8 mouse cellular contexts compared by ENCODE assay signal in genomic region chr7:45233580-45234332, GRCm38 (mm10). TPM values are rescaled to one million over a fixed set of nuclear protein-coding genes. Genes with fewer than 3 reads are reported as not detected.
DNase-seq lines count a peak whose midpoint lies in the region; ATAC-seq lines count a peak whose summit lies in the region.

No protein-coding gene starts in this region.

- no peaks in the 10 kb centered on the region for H3K9me3 ChIP-seq in embryonic facial prominence, embryonic 15.5 days (replicated peaks)
- no peaks in the 10 kb centered on the region for H3K9me3 ChIP-seq in hindbrain, embryonic 15.5 days

- H3K4me3 ChIP-seq in embryonic facial prominence, embryonic 15.5 days (replicated peaks), result peak overlapping the region; percentile 29; the same call in 1 of the 2 replicates
- H3K4me3 ChIP-seq in hindbrain, embryonic 15.5 days, result no peak overlapping the region

- peak overlapping the region; percentile 44 for H3K4me2 ChIP-seq in embryonic facial prominence, embryonic 15.5 days (replicated peaks)
- H3K4me2 ChIP-seq in hindbrain, embryonic 15.5 days, result peak overlapping the region; percentile 31

- H3K27me3 ChIP-seq in embryonic facial prominence, embryonic 15.5 days, result no peaks in the 10 kb centered on the region
- peaks cover 22% of the 10 kb centered on the region for H3K27me3 ChIP-seq in hindbrain, embryonic 15.5 days

- H3K36me3 ChIP-seq in embryonic facial prominence, embryonic 15.5 days, result peaks cover 42% of the 10 kb centered on the region
- no peaks in the 10 kb centered on the region for H3K36me3 ChIP-seq in hindbrain, embryonic 15.5 days

- intact Hi-C loops in left cerebral cortex, postnatal 25 days (cut with DNase I), result loop anchor here (1.0 to 2.0 kb wide), 5 partner anchors 23 to 71 kb away; partner anchors contain the start of gene Slc6a21
- intact Hi-C loops in gastrocnemius, postnatal 14 days (cut with DNase I; ENCODE audit: low total_unique reads), result no loop called here

- H3K9ac ChIP-seq in embryonic facial prominence, embryonic 15.5 days, result no peak overlapping the region
- no peak overlapping the region for H3K9ac ChIP-seq in hindbrain, embryonic 15.5 days

- H3K4me1 ChIP-seq in embryonic facial prominence, embryonic 15.5 days, result peaks cover 28% of the 10 kb centered on the region
- peaks cover 21% of the 10 kb centered on the region for H3K4me1 ChIP-seq in hindbrain, embryonic 15.5 days (replicated peaks)

- 34% methylated on average over 20 of the region's 20 CpGs for WGBS in embryonic facial prominence, embryonic 15.5 days
- 22% methylated on average over 20 of the region's 20 CpGs for WGBS in hindbrain, embryonic 15.5 days

- H3K27ac ChIP-seq in embryonic facial prominence, embryonic 15.5 days (replicated peaks), result 0 out of 2 replicates have a peak overlapping the region, but pooled peaks have one; percentile 5
- no peak overlapping the region for H3K27ac ChIP-seq in hindbrain, embryonic 15.5 days (replicated peaks)

- no peak for ATAC-seq in embryonic facial prominence, embryonic 15.5 days (ENCODE audit: insufficient number of reproducible peaks, low FRiP score, low TSS enrichment, low read depth)
- ATAC-seq in hindbrain, embryonic 15.5 days (ENCODE audit: low FRiP score, low read depth), result no peak

- peak; percentile 43 to 51 for DNase-seq in spleen, adult 18-20 months
- no peak for DNase-seq in spleen, adult 12 weeks (ENCODE audit: low spot score)
- peak; percentile 72 to 95 for DNase-seq in left cerebral cortex, postnatal 25 days (ENCODE audit: low spot score in 2 of 2)
- DNase-seq in right cerebral cortex, postnatal 14 days, result peak; percentile 62
- DNase-seq in gastrocnemius, postnatal 14 days, result no peak
- DNase-seq in urinary bladder, postnatal 36 days (ENCODE audit: low spot score in 2 of 2), result no peak

RNA-seq across cellular contexts. Expression of gene Cd37, which starts 5.2 kb away (rescaled TPM):
- 4.8 and 4.9 TPM in 2 replicates for polyA plus RNA-seq in embryonic facial prominence, embryonic 15.5 days (2015; fragmentation: Nextera tagmentation; extraction: Ambion mirVana)
- polyA plus RNA-seq in hindbrain, embryonic 15.5 days (2015; fragmentation: Nextera tagmentation; extraction: Ambion mirVana), result 1.4 and 1.7 TPM in 2 replicates
- 1 to 10 TPM; 2.5 to 4.4 TPM for total RNA-seq in left cerebral cortex, postnatal 25 days (2021)
- 1 to 10 TPM; 1.4 to 1.5 TPM for total RNA-seq in gastrocnemius, postnatal 14 days (2021)

RNA-seq across cellular contexts. Expression of gene Slc6a16, which starts 7.1 kb away (rescaled TPM):
- 0.13 and 0.27 TPM in 2 replicates for polyA plus RNA-seq in embryonic facial prominence, embryonic 15.5 days (2015; fragmentation: Nextera tagmentation; extraction: Ambion mirVana)
- polyA plus RNA-seq in hindbrain, embryonic 15.5 days (2015; fragmentation: Nextera tagmentation; extraction: Ambion mirVana), result 0.62 and 1.3 TPM in 2 replicates
- total RNA-seq in left cerebral cortex, postnatal 25 days (2021), result 1 to 10 TPM; 1.6 to 1.9 TPM
- not detected for total RNA-seq in gastrocnemius, postnatal 14 days (2021)

RNA-seq across cellular contexts. Expression of gene Tead2, which starts 18.2 kb away (rescaled TPM):
- polyA plus RNA-seq in embryonic facial prominence, embryonic 15.5 days (2015; fragmentation: Nextera tagmentation; extraction: Ambion mirVana), result 141 and 148 TPM in 2 replicates
- polyA plus RNA-seq in hindbrain, embryonic 15.5 days (2015; fragmentation: Nextera tagmentation; extraction: Ambion mirVana), result 54.2 and 69.9 TPM in 2 replicates
- total RNA-seq in left cerebral cortex, postnatal 25 days (2021), result 1 to 10 TPM; 2.8 to 5.5 TPM
- 10 to 100 TPM in 1 of 2 experiments, 1 to 10 TPM in 1; 7.1 to 10.9 TPM for total RNA-seq in gastrocnemius, postnatal 14 days (2021)

RNA-seq across cellular contexts. Expression of gene Dkkl1, which starts 21.8 kb away (rescaled TPM):
- polyA plus RNA-seq in embryonic facial prominence, embryonic 15.5 days (2015; fragmentation: Nextera tagmentation; extraction: Ambion mirVana), result 30.7 and 38.5 TPM in 2 replicates
- polyA plus RNA-seq in hindbrain, embryonic 15.5 days (2015; fragmentation: Nextera tagmentation; extraction: Ambion mirVana), result 10.8 and 11.9 TPM in 2 replicates
- 10 to 100 TPM; 25.1 to 29.2 TPM for total RNA-seq in left cerebral cortex, postnatal 25 days (2021)
- total RNA-seq in gastrocnemius, postnatal 14 days (2021), result not detected

RNA-seq across cellular contexts. Expression of gene Ccdc155, which starts 29.1 kb away (rescaled TPM):
- 1.00 and 1.1 TPM in 2 replicates for polyA plus RNA-seq in embryonic facial prominence, embryonic 15.5 days (2015; fragmentation: Nextera tagmentation; extraction: Ambion mirVana)
- 0.57 and 0.77 TPM in 2 replicates for polyA plus RNA-seq in hindbrain, embryonic 15.5 days (2015; fragmentation: Nextera tagmentation; extraction: Ambion mirVana)
- total RNA-seq in left cerebral cortex, postnatal 25 days (2021), result 1 to 10 TPM; 5.2 to 5.3 TPM
- total RNA-seq in gastrocnemius, postnatal 14 days (2021), result 1 to 10 TPM; 2.1 to 2.6 TPM

Comparison
In these comparisons a context has a peak if more than half of its experiments do, and no peak if none do; other contexts are left out.
1. DNase-seq: peak in spleen, adult 18-20 months (2 of 2), left cerebral cortex, postnatal 25 days (2 of 2) and right cerebral cortex, postnatal 14 days (single experiment); none in spleen, adult 12 weeks (single experiment), gastrocnemius, postnatal 14 days (single experiment) and urinary bladder, postnatal 36 days (0 of 2).